Mouse (Mus musculus): ENCODE measurements around the gene Hdac4. TPM values are rescaled to one million over a fixed set of nuclear protein-coding genes. Genes with fewer than 3 reads are reported as not detected.
A peak's percentile ranks its signal among the peaks of the same experiment; 100 is the strongest.

Gene Hdac4
- polyA plus RNA-seq, 1 experiment from 2014 or later, result 20.3 TPM

DNA sequence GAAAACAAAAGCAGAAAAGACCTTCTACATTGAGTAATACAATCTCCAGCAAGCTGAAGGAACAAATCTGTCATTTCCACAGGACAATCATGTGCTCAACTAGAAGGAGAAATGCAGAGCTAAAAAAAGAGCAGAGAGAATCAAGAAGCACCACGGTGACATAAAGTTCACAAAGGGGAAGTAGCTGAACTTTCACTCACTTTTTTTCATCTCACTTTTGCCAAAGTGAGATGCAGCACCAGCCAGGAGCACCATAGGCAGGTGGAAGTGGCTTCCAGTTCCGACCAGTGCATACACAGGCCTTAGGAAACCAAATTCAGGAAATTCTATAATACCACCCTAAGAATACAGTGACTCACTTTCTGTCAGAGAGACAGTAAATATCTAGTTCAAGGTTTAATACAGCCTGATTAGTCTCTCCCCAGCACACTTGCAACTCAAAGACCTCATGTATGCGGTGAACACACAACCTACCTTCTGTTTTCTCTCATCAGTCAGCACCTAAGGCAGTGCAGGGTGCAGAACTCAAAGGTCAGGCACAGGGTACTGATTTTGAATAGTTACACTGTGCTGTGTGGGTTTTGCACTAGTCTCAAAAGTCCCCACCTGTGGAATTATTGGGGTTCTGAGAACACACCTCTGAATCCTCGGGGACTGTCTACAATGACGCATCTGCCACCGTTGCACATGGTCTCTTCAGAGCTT is 112.5 kb downstream of the Hdac4 start:
- no peak overlapping the region for H3K4me3 ChIP-seq (ENCODE audit: low read depth, low read length)
- no peak for ATAC-seq (ENCODE audit: insufficient number of reproducible peaks, insufficient read depth, low FRiP score, low read depth)

DNA sequence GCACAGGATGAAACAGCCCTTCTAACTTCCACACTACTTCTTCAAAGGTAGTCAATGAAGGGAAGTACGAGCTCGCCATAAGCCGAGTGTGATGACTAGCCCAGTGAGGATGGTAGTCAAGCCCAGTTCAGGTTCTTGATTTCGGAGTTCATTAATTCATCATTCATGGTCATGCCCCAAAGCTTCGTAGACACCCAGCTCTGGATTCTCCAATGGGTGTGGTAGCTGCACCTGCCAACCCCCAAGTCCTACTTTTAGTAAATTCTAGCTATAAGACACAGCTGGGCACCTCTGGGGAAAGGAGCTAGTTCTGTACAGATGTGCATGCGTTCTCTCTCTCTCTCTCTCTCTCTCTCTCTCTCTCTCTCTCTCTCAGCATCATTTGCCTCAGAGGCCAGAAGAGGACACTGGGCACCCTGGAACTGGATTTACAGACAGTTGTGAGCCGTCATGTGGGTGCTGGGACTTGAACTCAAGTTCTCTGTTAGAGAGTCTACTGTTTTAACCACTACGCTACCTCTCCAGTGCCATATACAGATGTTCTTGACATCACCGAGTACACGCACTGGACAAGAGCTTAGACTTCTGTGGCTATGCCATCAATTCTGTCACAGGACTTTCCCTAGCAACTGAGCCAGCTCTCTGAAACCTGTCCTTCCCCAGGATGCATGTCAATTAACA is 113.2 kb downstream of the Hdac4 start:
- WGBS, result 90% methylated on average over 10 of the region's 10 CpGs
- no peak overlapping the region for H3K9ac ChIP-seq (replicated peaks; ENCODE audit: low read depth, low read length)
- no peak overlapping the region for H3K4me3 ChIP-seq (ENCODE audit: low read depth, low read length)
- 0 out of 2 replicates have a peak, but pooled peaks cover 7% of the 10 kb centered on the region for H3K4me1 ChIP-seq (ENCODE audit: control insufficient read depth, insufficient read depth, low read length)
- no peaks in the 10 kb centered on the region for H3K36me3 ChIP-seq (ENCODE audit: control insufficient read depth, insufficient read depth, low read length)
- no peaks in the 10 kb centered on the region for H3K27me3 ChIP-seq (ENCODE audit: control insufficient read depth, insufficient read depth, low read length)
- no peak overlapping the region for H3K4me2 ChIP-seq (replicated peaks; ENCODE audit: low read depth, low read length)
- ATAC-seq (ENCODE audit: insufficient number of reproducible peaks, insufficient read depth, low FRiP score, low read depth), result no peak
- H3K9me3 ChIP-seq (ENCODE audit: control insufficient read depth, low read depth, low read length), result no peaks in the 10 kb centered on the region
- no peak overlapping the region for H3K27ac ChIP-seq (ENCODE audit: low read length)

More for the DNA sequence above, 112.5 kb downstream of the Hdac4 start:
- H3K27ac ChIP-seq (ENCODE audit: low read length), result 0 out of 2 replicates have a peak overlapping the region, but pooled peaks have one; percentile 7
- H3K9ac ChIP-seq (replicated peaks; ENCODE audit: low read depth, low read length), result no peak overlapping the region
- 0 out of 2 replicates have a peak, but pooled peaks cover 7% of the 10 kb centered on the region for H3K4me1 ChIP-seq (ENCODE audit: control insufficient read depth, insufficient read depth, low read length)
- no peaks in the 10 kb centered on the region for H3K27me3 ChIP-seq (ENCODE audit: control insufficient read depth, insufficient read depth, low read length)
- H3K4me2 ChIP-seq (replicated peaks; ENCODE audit: low read depth, low read length), result no peak overlapping the region
- WGBS, result 62% methylated on average over 6 of the region's 6 CpGs
- H3K9me3 ChIP-seq (ENCODE audit: control insufficient read depth, low read depth, low read length), result no peaks in the 10 kb centered on the region
- H3K36me3 ChIP-seq (ENCODE audit: control insufficient read depth, insufficient read depth, low read length), result no peaks in the 10 kb centered on the region

DNA sequence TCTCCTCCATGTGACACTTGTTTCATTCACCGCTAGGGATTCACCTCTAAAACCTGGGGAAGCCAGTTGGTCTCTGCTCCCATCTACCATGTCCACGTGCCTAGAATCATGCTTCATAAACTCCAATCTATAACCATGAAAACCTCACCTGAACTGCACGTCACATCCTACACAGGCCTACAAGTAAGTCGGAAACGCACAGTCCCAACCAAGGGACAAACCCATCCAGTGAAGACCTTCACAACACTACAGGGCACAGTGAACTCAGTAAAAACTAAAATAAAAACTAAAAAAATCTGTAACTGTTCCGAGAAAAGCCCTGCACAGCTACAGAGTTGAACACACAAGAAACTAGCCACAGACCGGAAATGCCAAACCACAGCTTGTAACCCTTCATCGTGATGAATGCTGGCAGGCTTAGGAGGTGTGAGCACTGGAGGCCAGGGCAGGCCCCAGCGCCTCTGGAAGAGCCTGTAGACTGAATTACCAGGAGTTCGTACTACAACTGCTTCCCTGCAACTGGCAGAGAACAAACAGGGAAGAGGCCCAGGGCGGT is 115.4 kb downstream of the Hdac4 start:
- ATAC-seq (ENCODE audit: insufficient number of reproducible peaks, insufficient read depth, low FRiP score, low read depth), result no peak
- H3K4me1 ChIP-seq (ENCODE audit: control insufficient read depth, insufficient read depth, low read length), result peaks cover 11% of the 10 kb centered on the region; the same call in 1 of the 2 replicates

DNA sequence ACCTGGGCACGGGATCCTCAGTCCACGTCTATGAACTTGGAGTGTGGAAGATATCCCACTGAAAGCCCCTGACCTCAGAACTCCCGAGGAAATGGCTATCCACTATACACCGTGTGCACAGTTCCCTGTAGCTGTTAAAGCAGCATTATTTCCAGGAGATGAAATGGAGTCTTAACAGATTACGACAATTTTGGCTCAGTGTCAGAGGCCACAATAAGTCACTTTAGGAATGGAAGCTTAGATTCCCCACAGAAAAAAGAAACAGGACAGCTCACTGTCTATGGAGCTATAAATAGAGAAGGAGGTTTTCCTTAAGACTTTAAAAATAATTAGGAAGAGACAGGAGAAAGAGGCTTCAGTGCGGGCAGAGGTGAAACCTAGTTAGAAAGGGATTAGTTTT is 120.2 kb downstream of the Hdac4 start:
- no peak for ATAC-seq (ENCODE audit: insufficient number of reproducible peaks, insufficient read depth, low FRiP score, low read depth)

More for the DNA sequence above, 115.4 kb downstream of the Hdac4 start:
- Histone ChIP-seq H3K36me3 (ENCODE audit: control insufficient read depth, insufficient read depth, low read length) (no peaks in the 10 kb centered on the region), H3K27ac (ENCODE audit: low read length) (no peak overlapping the region), H3K4me3 (ENCODE audit: low read depth, low read length) (no peak overlapping the region), H3K27me3 (ENCODE audit: control insufficient read depth, insufficient read depth, low read length) (no peaks in the 10 kb centered on the region), H3K4me2 (replicated peaks; ENCODE audit: low read depth, low read length) (no peak overlapping the region), H3K9me3 (ENCODE audit: control insufficient read depth, low read depth, low read length) (no peaks in the 10 kb centered on the region), H3K9ac (replicated peaks; ENCODE audit: low read depth, low read length) (no peak overlapping the region)
- 72% methylated on average over 11 of the region's 11 CpGs for WGBS

DNA sequence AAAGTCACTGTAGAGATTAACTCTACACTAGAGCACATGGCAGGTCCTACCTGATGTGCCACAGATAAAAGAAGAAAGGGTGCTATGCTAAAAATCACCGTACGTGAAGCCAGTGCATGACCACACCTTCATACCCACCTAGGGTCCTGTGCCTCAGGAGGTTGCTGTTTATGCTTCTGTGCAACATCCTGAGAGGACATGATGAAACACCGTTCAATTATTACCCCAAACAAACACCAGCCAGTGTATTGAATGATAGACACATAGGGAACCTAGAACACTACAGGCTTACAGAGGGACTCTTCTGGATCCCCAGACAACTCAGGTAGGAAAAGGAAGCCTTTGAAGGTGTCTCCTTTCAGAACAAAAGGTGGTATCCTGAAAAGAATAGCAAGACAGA is 120.8 kb downstream of the Hdac4 start:
- Histone ChIP-seq H3K9ac (replicated peaks; ENCODE audit: low read depth, low read length) (no peak overlapping the region), H3K36me3 (ENCODE audit: control insufficient read depth, insufficient read depth, low read length) (no peaks in the 10 kb centered on the region), H3K4me3 (ENCODE audit: low read depth, low read length) (no peak overlapping the region), H3K9me3 (ENCODE audit: control insufficient read depth, low read depth, low read length) (no peaks in the 10 kb centered on the region), H3K27ac (ENCODE audit: low read length) (no peak overlapping the region), H3K27me3 (ENCODE audit: control insufficient read depth, insufficient read depth, low read length) (no peaks in the 10 kb centered on the region), H3K4me2 (replicated peaks; ENCODE audit: low read depth, low read length) (no peak overlapping the region), H3K4me1 (ENCODE audit: control insufficient read depth, insufficient read depth, low read length) (peaks cover 6% of the 10 kb centered on the region; the same call in 1 of the 2 replicates)
- no peak for ATAC-seq (ENCODE audit: insufficient number of reproducible peaks, insufficient read depth, low FRiP score, low read depth)
- 87% methylated on average over 3 of the region's 3 CpGs for WGBS

More for the DNA sequence above, 120.2 kb downstream of the Hdac4 start:
- H3K27me3 ChIP-seq (ENCODE audit: control insufficient read depth, insufficient read depth, low read length), result no peaks in the 10 kb centered on the region
- H3K9ac ChIP-seq (replicated peaks; ENCODE audit: low read depth, low read length), result no peak overlapping the region
- H3K27ac ChIP-seq (ENCODE audit: low read length), result no peak overlapping the region
- H3K4me3 ChIP-seq (ENCODE audit: low read depth, low read length), result no peak overlapping the region
- H3K9me3 ChIP-seq (ENCODE audit: control insufficient read depth, low read depth, low read length), result no peaks in the 10 kb centered on the region
- 46% methylated on average over 6 of the region's 6 CpGs for WGBS
- H3K36me3 ChIP-seq (ENCODE audit: control insufficient read depth, insufficient read depth, low read length), result no peaks in the 10 kb centered on the region
- no peak overlapping the region for H3K4me2 ChIP-seq (replicated peaks; ENCODE audit: low read depth, low read length)
- H3K4me1 ChIP-seq (ENCODE audit: control insufficient read depth, insufficient read depth, low read length), result peaks cover 6% of the 10 kb centered on the region; the same call in 1 of the 2 replicates

DNA sequence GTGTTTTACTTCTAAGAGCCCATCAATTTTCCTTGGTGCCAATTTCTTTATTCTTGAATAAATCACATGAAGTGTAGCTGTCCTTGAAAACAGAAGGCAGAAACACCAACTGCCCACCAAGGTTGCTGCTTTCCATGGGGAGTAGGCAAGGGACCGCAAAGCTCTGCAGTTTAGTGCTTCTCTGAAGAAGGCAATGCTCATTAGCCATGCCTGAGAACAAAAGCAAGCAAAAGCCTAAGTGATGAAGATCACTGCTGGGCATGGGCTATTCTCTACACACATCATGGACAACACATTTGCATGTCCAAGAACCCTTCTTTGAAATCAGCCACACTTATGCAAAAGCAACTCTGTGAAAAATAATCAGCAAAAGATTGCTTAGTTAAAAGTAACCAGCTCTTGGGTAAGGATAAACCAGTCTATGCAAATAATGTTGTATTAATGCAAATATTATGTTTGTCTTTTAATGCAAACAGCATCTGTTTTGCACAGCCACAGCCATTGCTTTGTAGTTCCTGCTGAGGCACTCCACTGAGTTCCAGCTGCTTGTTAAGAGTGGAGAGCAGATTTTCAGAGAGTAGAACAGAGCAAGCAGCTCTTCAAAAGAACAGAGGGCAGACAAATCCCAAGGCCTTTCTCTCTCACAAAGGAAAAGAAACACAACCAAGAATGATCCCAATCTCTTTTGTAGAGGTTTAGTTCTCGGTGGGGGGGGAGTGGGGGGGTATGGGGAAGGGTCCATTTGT is 125.4 kb downstream of the Hdac4 start:
- Histone ChIP-seq H3K27ac (ENCODE audit: low read length) (no peak overlapping the region), H3K4me3 (ENCODE audit: low read depth, low read length) (no peak overlapping the region), H3K27me3 (ENCODE audit: control insufficient read depth, insufficient read depth, low read length) (no peaks in the 10 kb centered on the region), H3K36me3 (ENCODE audit: control insufficient read depth, insufficient read depth, low read length) (no peaks in the 10 kb centered on the region), H3K9me3 (ENCODE audit: control insufficient read depth, low read depth, low read length) (no peaks in the 10 kb centered on the region), H3K4me1 (ENCODE audit: control insufficient read depth, insufficient read depth, low read length) (no peaks in the 10 kb centered on the region), H3K9ac (replicated peaks; ENCODE audit: low read depth, low read length) (no peak overlapping the region), H3K4me2 (replicated peaks; ENCODE audit: low read depth, low read length) (no peak overlapping the region)
- WGBS, result 66% methylated on average over 2 of the region's 2 CpGs
- no peak for ATAC-seq (ENCODE audit: insufficient number of reproducible peaks, insufficient read depth, low FRiP score, low read depth)

DNA sequence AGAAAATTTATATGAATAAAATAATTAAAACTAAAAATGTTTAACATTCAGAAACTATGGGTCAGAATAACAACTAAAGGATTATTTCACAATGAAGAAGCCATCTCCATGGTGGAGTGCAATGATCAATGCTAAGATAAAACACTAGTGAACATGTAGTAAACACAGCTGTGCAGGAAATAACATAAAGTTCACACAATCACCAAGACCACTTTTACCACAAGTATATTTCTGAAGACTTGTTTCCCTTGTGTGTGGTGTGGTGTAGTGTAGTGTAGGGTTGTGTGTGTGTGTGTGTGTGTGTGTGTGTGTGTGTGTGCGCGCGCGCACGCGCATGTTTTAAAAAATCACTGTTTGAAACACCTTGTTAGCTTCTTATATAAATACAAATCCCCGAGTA is 126.0 kb downstream of the Hdac4 start:
- H3K9ac ChIP-seq (replicated peaks; ENCODE audit: low read depth, low read length), result no peak overlapping the region
- H3K27me3 ChIP-seq (ENCODE audit: control insufficient read depth, insufficient read depth, low read length), result no peaks in the 10 kb centered on the region
- no peak overlapping the region for H3K27ac ChIP-seq (ENCODE audit: low read length)
- H3K9me3 ChIP-seq (ENCODE audit: control insufficient read depth, low read depth, low read length), result no peaks in the 10 kb centered on the region
- no peak for ATAC-seq (ENCODE audit: insufficient number of reproducible peaks, insufficient read depth, low FRiP score, low read depth)
- no peaks in the 10 kb centered on the region for H3K36me3 ChIP-seq (ENCODE audit: control insufficient read depth, insufficient read depth, low read length)
- no peak overlapping the region for H3K4me3 ChIP-seq (ENCODE audit: low read depth, low read length)
- no peaks in the 10 kb centered on the region for H3K4me1 ChIP-seq (ENCODE audit: control insufficient read depth, insufficient read depth, low read length)
- H3K4me2 ChIP-seq (replicated peaks; ENCODE audit: low read depth, low read length), result no peak overlapping the region
- WGBS, result 93% methylated on average over 7 of the region's 7 CpGs

DNA sequence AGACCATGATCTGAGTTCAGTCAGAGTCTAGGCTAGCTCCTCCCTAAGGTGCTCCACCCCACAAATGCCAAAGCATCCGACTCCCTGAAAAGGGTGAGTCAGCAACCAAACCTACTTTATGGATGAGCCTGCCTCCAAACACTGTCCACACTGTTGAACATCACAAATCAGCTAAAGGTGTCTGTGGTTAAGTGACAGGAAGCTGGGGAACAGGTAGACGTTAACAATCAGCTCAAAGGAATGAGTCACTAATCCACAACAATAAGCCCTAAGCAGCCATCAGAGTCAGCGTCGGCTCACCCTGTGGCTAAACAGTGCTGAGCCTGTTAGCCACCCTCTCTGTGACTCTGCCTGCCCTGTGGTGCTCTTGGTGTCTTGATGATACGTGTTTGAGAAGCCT is 131.2 kb downstream of the Hdac4 start:
- Histone ChIP-seq H3K9ac (replicated peaks; ENCODE audit: low read depth, low read length) (no peak overlapping the region), H3K27ac (ENCODE audit: low read length) (no peak overlapping the region), H3K4me2 (replicated peaks; ENCODE audit: low read depth, low read length) (no peak overlapping the region), H3K4me3 (ENCODE audit: low read depth, low read length) (no peak overlapping the region), H3K27me3 (ENCODE audit: control insufficient read depth, insufficient read depth, low read length) (no peaks in the 10 kb centered on the region), H3K36me3 (ENCODE audit: control insufficient read depth, insufficient read depth, low read length) (no peaks in the 10 kb centered on the region), H3K4me1 (ENCODE audit: control insufficient read depth, insufficient read depth, low read length) (peaks cover 3% of the 10 kb centered on the region; the same call in 1 of the 2 replicates), H3K9me3 (ENCODE audit: control insufficient read depth, low read depth, low read length) (no peaks in the 10 kb centered on the region)
- no peak for ATAC-seq (ENCODE audit: insufficient number of reproducible peaks, insufficient read depth, low FRiP score, low read depth)
- WGBS, result 69% methylated on average over 5 of the region's 5 CpGs

Data from stomach, embryonic 14.5 days (tissue).